Mouse (Mus musculus) megakaryocyte, embryonic 14.5 days (primary cell): ENCODE measurements around the gene Incenp.
"Not testable (repeated sequence)": the region's sequence is repeated elsewhere in the genome, so short reads cannot be mapped to it uniquely, and the experiment has no call there.

Experiments
- FLI1 ChIP-seq: IDR thresholded peaks from 2 replicates; pipeline ENCODE4 v1.6.1; 2012; ENCODE audit warnings: low read length, inconsistent platforms, mixed read lengths
- GATA1 ChIP-seq: IDR thresholded peaks from 3 replicates; pipeline ENCODE4 v1.6.1; 2012; ENCODE audit warnings: mixed read lengths, low read length, inconsistent platforms, borderline replicate concordance

DNA sequence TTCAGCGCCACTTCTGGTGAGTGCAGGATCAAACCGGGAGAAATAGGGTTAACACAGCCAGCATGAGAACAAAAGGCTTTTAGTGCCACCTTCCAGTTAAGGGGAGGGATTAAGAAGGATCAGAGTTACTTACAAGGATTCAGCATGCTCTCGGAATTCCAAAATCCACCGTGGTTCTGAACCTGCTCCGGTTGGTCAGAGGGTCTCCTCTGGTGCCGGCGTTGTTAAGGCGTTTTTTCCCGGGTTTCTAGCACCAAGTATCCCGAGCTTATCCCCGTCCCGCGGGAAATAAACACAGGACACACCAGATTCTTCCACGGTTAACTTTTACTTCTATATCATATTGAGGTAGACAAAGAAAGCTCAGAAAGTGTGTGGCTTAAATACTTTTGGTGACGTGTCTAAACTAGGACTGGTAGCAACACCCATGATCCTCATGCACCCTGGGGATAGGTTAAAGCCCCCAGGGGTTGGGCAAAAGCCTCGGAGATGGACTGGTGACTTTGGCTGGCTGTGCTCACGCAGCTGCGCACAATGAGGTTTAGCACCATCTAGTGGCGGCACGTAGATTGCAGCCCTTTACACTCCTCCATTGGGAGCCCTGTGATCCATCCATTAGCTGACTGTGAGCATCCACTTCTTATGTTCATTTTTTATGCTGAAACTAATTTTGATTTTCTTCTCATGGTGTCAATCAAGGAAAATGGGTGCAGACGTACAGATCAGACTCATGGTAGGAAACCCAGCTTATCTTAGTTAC lies 62.6 kb downstream of the Incenp start:
- not testable (repeated sequence) for TF ChIP-seq GATA1, FLI1
